Mouse (Mus musculus) hematopoietic stem cell, adult 5-6 weeks (primary cell): Measurements from ENCODE around the gene Hkdc1. TPM values are rescaled to one million over a fixed set of nuclear protein-coding genes. Genes with fewer than 3 reads are reported as not detected.
A peak's percentile ranks its signal among the peaks of the same experiment; 100 is the strongest.
"Not testable (repeated sequence)": the region's sequence is repeated elsewhere in the genome, so short reads cannot be mapped to it uniquely, and the experiment has no call there.

Source experiments
- ATAC-seq, 2 experiments: fragments of 125-278 bp in 1 of 2; replicated peaks in 1 of 2; 2 replicates each; pipeline ENCODE4 v1.8.0; 2016 to 2017; ENCODE audit warnings: inconsistent platforms in 2 of 2, mild to moderate bottlenecking in 2 of 2, moderate number of reproducible peaks in 2 of 2, low read depth in 1 of 2, moderate TSS enrichment in 1 of 2; ENCODE audit not compliant: low FRiP score in 2 of 2, poor library complexity in 2 of 2, severe bottlenecking in 2 of 2, insufficient read depth in 1 of 2, low TSS enrichment in 1 of 2
- total RNA-seq: library from RNA; stranded (forward); fragments of 172-1452, 232-1000 nt; gene quantifications from 2 replicates; pipeline ENCODE4 v1.2.3, GENCODE M21; 2017

Gene Hkdc1
- total RNA-seq, result not detected in 2 replicates

DNA sequence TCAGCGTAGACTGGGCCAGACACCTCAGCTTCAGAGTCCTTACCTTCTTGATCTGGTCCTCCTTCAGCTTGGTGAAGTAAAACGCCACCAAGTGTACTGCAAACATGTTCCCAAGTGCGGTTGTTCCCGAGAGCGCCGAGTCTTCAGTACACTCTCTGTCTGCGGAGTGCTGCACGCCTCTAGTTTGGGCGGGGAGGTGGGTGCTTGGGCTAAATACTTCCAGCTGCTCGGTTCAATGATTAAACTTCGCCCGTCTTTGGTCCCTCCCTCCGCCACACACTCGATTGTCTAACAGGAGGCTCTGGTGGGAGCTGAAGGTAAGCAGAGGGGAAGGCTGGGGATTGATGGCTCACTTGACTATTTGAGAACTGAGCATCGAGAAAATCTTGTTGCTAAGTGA is at the start of gene Hkdc1:
TSS of gene Hkdc1 (minus strand) at position 237 of the 400 bp plus-strand sequence.
- ATAC-seq, result no peak

- no peak for ATAC-seq
Observed at GRCm38 (mm10) chr10:62471105-62471504, 48.8 kb upstream of the Hkdc1 start.

DNA sequence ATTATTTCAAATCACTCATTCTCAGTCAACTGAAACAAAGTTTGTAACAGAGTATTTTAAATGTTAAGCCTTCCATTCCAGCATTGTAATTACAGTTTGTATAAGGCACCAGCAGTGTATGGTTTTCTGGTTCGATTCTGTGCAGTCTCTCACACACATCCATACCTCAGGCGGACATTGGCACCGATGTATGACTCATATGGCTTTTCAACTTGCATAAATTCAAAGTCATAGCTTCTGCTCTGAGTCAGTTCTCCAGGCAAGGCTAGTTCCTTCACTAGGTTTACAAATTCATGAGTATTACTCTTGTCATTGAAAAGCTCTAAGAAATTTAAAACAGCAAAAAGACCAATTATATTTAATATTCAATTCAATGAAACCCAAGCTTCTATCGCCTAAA is 47.4 kb upstream of the Hkdc1 start:
- no peak for ATAC-seq

GRCm38 (mm10) chr10:62461321-62461720 is 39.0 kb upstream of the Hkdc1 start:
- ATAC-seq, result no peak

GRCm38 (mm10) chr10:62452001-62452400 is 29.7 kb upstream of the Hkdc1 start:
- ATAC-seq, result not testable (repeated sequence)

- ATAC-seq, result peak in 1 of 2 experiments; percentile 11; a peak in 1 of 4 replicates
Observed at GRCm38 (mm10) chr10:62450280-62450640, 28.0 kb upstream of the Hkdc1 start.

DNA sequence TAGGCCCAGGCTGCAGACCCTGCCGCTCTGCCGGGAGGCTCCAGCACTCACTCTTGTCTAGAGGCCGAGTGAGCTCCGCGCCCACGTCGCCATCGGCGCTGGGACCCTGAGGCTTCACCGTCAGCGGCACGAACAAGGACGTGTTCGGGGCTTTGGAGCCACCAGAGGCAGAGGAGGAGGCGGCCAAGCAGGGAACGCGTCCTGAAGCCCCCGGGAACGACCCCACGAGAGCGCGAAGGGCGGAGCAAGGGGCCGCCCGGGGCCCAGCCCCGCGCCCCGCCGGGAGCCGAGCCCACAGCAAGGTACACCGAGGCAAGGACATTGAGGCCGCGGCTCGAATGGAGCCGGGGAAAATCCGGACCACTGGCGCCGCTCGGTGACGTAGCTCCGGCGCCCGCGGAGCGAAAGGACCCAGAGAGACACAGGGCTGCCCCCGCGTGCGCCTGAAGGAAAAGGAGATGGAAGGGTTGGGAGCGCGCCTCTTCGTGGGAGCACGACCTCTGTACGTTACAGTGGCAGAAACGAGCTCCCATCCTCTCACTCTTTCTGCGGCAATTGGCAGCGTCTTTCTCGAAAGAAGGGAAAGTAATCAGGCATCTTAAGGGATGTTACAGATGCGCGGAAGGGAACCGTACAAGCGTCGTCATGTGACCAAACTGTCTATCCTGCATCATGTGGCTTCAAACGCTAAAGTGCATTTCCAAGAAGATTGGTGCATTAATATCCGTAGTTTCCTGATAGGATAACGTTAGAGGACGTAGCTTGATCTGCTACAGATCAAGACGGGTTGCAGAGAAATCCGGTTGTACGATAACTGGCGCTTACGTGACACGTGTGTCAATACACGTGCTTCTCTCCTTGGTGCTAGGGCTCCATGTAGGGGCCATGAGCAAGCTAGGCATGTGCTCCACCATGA is 27.3 kb upstream of the Hkdc1 start, which contains the start of the genes 4930507D05Rik and Supv3l1:
TSS of gene 4930507D05Rik (plus strand) at position 126 of the 916 bp plus-strand sequence.
TSS of gene Supv3l1 (minus strand) at position 375 of the 916 bp plus-strand sequence.
- peak; percentile 79 to 87 for ATAC-seq

DNA sequence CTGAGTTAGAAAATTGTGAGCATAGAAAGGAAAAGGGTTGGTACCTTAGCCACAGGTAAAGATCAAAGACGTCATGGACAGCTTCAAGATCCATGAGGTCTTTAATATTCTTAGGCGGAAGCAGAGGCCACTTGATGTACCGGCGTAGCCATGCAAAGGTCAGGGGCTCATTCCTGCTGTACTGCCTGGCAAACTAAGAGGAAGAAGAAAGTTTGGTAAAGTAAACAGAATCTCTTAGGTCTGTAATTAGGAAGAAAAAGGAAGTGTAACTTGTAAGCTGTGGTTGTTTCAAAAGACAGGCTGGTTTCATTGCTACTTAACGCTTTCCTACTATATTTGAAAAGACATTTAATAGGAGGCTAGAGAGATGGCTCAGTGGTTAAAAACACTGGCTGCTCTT is 8.1 kb upstream of the Hkdc1 start:
- ATAC-seq, result no peak

GRCm38 (mm10) chr10:62425081-62425871 is 3.0 kb upstream of the Hkdc1 start:
- ATAC-seq, result no peak; a peak in 1 of 4 replicates

DNA sequence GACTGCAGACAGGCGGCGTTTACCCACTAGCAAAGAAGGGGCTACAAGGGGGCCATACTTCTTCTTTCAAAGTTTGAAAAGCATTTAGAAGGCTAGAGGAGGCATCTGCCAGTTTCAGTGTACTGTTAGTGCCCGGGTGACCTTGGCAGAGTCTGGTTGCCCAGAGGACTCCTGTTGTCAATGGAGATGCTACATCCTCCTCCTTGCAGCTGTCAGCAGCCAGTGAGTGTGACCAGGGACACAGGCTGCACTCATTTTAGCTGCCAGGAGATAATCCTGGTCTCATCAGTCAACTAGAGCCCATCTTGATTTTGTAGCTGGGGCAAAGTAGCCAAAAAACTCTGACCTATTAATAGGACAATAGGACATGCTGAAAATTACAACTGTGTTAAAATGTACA is 1.2 kb downstream of the Hkdc1 start:
- ATAC-seq, result no peak

DNA sequence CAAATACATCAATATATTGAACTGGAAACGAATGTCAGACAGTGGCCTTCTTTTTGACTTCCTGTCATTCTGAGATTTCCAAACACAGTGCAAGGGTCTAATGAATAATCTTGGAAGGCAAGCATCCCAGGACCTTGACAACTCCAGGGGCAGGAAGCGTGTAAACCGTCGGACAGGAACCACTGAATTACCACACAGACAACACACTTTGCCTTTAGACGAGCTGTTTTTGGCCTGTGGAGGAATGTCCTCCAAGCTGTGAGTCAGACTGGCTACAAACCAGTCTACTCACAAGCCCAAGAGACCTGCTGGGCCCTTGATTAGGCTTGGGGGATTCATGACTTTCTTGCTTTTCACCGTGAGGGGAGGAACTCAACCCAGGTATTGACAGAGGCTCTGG is 1.9 kb downstream of the Hkdc1 start:
- no peak for ATAC-seq

DNA sequence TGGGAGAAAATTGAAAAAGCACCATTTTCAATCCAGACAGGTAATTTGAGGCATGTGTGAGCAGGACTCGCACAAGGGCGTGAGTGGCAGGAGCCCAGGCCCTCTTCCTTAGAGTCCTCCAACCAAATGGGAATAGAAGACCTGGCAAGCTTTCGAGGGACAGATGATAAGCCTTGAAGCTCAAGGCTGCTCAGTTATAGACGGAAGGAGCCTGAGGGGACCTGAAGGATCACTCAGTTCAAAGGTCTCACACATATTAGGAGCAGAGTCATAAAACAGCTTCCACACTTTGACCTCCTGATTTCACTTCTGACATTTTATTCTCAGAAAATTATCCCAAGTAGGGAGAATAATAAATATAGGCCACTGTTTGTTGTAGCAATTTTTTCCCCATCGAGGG is 2.9 kb downstream of the Hkdc1 start:
- no peak for ATAC-seq

GRCm38 (mm10) chr10:62418831-62419356 is 3.4 kb downstream of the Hkdc1 start:
- no peak for ATAC-seq

- ATAC-seq, result no peak
Observed at GRCm38 (mm10) chr10:62413606-62413982, 8.7 kb downstream of the Hkdc1 start.

GRCm38 (mm10) chr10:62412906-62413605 is 9.2 kb downstream of the Hkdc1 start:
- no peak for ATAC-seq

- ATAC-seq, result no peak
Observed at GRCm38 (mm10) chr10:62411431-62412410, 10.6 kb downstream of the Hkdc1 start.
